ENCODE assay signal across 8 mouse cellular contexts in genomic region chr1:82316746-82317126, GRCm38 (mm10). TPM values are rescaled to one million over a fixed set of nuclear protein-coding genes. Genes with fewer than 3 reads are reported as not detected.
DNase-seq lines count a peak whose midpoint lies in the region; ATAC-seq and TF ChIP-seq lines count a peak whose summit lies in the region.

No protein-coding gene starts in this region.

- in situ Hi-C loops in CH12.LX (cut with MboI; ENCODE audit: low pct_ligation_motif_present, low pct_unique_long_range_greater_than_20kb, low sequenced_read_pairs) = no loop called here

- TF ChIP-seq RAD21 in CH12.LX (IDR thresholded peaks at IDR 0.05; ENCODE audit: low read depth, low read length) = no peak

- H3K4me2 ChIP-seq in kidney, embryonic 15.5 days = peak overlapping the region; percentile 75
- H3K4me2 ChIP-seq in CH12.LX (ENCODE audit: insufficient read depth, low read depth, poor library complexity, severe bottlenecking) = 0 out of 2 replicates have a peak overlapping the region, but pooled peaks have one; percentile 92
- peak overlapping the region; percentile 75 for H3K4me2 ChIP-seq in liver, embryonic 12.5 days
- H3K4me2 ChIP-seq in neural tube, embryonic 14.5 days (ENCODE audit: low read depth, low read length) = peak overlapping the region; percentile 60

- no peak for TF ChIP-seq POLR2A in CH12.LX (IDR thresholded peaks at IDR 0.05; ENCODE audit: low read depth, low read length)

- no peak; the same call in 1 of the 2 replicates for ATAC-seq in kidney, embryonic 15.5 days (replicated peaks; ENCODE audit: low FRiP score)
- ATAC-seq in activated CD4-positive, CD25-positive, alpha-beta regulatory T cell, adult 4 months = peak; percentile 27
- ATAC-seq in granulocyte monocyte progenitor cell, adult 5-6 weeks (replicated peaks; ENCODE audit: poor library complexity, severe bottlenecking) = peak; percentile 85
- ATAC-seq in liver, embryonic 12.5 days = peak; percentile 70
- no peak; the same call in 1 of the 2 replicates for ATAC-seq in neural tube, embryonic 14.5 days (ENCODE audit: low read depth)

- H3K4me3 ChIP-seq in kidney, embryonic 15.5 days (replicated peaks) = peak overlapping the region; percentile 72
- peak overlapping the region; percentile 73 to 90 (median 83) for H3K4me3 ChIP-seq in CH12.LX (replicated peaks in 1 of 3; ENCODE audit: low read depth in 2 of 3, low read length in 2 of 3, poor library complexity in 1 of 3)
- H3K4me3 ChIP-seq in liver, embryonic 12.5 days = peak overlapping the region; percentile 80
- peak overlapping the region; percentile 85 for H3K4me3 ChIP-seq in neural tube, embryonic 14.5 days (ENCODE audit: low read depth, low read length)

- H3K27ac ChIP-seq in kidney, embryonic 15.5 days = peak overlapping the region; percentile 95
- H3K27ac ChIP-seq in CH12.LX (ENCODE audit: insufficient read depth, low read depth) = peak overlapping the region; percentile 80
- H3K27ac ChIP-seq in liver, embryonic 12.5 days = peak overlapping the region; percentile 93
- H3K27ac ChIP-seq in neural tube, embryonic 14.5 days (ENCODE audit: low read depth, low read length) = peak overlapping the region; percentile 95

- dilution Hi-C loops in CH12.LX (cut with MboI; ENCODE audit: extremely low pct_ligation_motif_present, extremely low pct_unique_long_range_greater_than_20kb, low sequenced_read_pairs) = no loop called here

- peaks cover 10% of the 10 kb centered on the region for H3K4me1 ChIP-seq in kidney, embryonic 15.5 days
- peaks cover 0 to 35% of the 10 kb centered on the region in 2 experiments; a peak in 3 of 4 replicates for H3K4me1 ChIP-seq in CH12.LX (ENCODE audit: control insufficient read depth in 1 of 2, insufficient read depth in 2 of 2)
- peaks cover 17% of the 10 kb centered on the region for H3K4me1 ChIP-seq in liver, embryonic 12.5 days
- peaks cover 20% of the 10 kb centered on the region; the same call in 1 of the 2 replicates for H3K4me1 ChIP-seq in neural tube, embryonic 14.5 days (ENCODE audit: control insufficient read depth, insufficient read depth, low read length)

- DNase-seq in kidney, postnatal 25 days = no peak
- DNase-seq in CH12.LX (ENCODE audit: extremely low read depth) = peak; percentile 60
- DNase-seq in cerebellum, adult 11 months = no peak

- H3K27me3 ChIP-seq in kidney, embryonic 15.5 days = peaks cover 14% of the 10 kb centered on the region; the same call in 1 of the 2 replicates
- H3K27me3 ChIP-seq in CH12.LX (replicated peaks) = no peaks in the 10 kb centered on the region
- peaks cover 10% of the 10 kb centered on the region for H3K27me3 ChIP-seq in liver, embryonic 12.5 days (replicated peaks)
- no peaks in the 10 kb centered on the region for H3K27me3 ChIP-seq in neural tube, embryonic 14.5 days (ENCODE audit: control insufficient read depth, insufficient read depth, low read length)

- TF ChIP-seq CTCF in CH12.LX (conservative IDR thresholded peaks at IDR 0.05 in 1 of 2, IDR thresholded peaks at IDR 0.05 in 1 of 2; ENCODE audit: low read depth in 2 of 2, low read length in 2 of 2) = no peak

- H3K9ac ChIP-seq in kidney, embryonic 15.5 days = peak overlapping the region; percentile 78
- H3K9ac ChIP-seq in CH12.LX (ENCODE audit: insufficient read depth, low read depth) = peak overlapping the region; percentile 95
- H3K9ac ChIP-seq in liver, embryonic 12.5 days = peak overlapping the region; percentile 86
- H3K9ac ChIP-seq in neural tube, embryonic 14.5 days (replicated peaks; ENCODE audit: low read depth, low read length) = peak overlapping the region; percentile 80

- peaks cover 32% of the 10 kb centered on the region for H3K79me2 ChIP-seq in CH12.LX (replicated peaks; ENCODE audit: control insufficient read depth, extremely low read depth, insufficient read depth, poor library complexity, severe bottlenecking)

- under 1% methylated on average over 26 of the region's 26 CpGs for WGBS in kidney, embryonic 15.5 days
- WGBS in liver, embryonic 12.5 days (ENCODE audit: insufficient replicate concordance) = 0% methylated on average over 18 of the region's 26 CpGs
- WGBS in neural tube, embryonic 14.5 days = under 1% methylated on average over 25 of the region's 26 CpGs

- no peaks in the 10 kb centered on the region for H3K9me3 ChIP-seq in kidney, embryonic 15.5 days (replicated peaks)
- no peaks in the 10 kb centered on the region for H3K9me3 ChIP-seq in CH12.LX (replicated peaks; ENCODE audit: low read length)
- no peaks in the 10 kb centered on the region for H3K9me3 ChIP-seq in liver, embryonic 12.5 days (replicated peaks)
- H3K9me3 ChIP-seq in neural tube, embryonic 14.5 days (ENCODE audit: control insufficient read depth, low read length) = no peaks in the 10 kb centered on the region

- no peak for TF ChIP-seq EP300 in CH12.LX (IDR thresholded peaks at IDR 0.05; ENCODE audit: low read length)

- H3K36me3 ChIP-seq in kidney, embryonic 15.5 days = no peaks in the 10 kb centered on the region
- peaks cover 6 to 13% of the 10 kb centered on the region in 2 experiments for H3K36me3 ChIP-seq in CH12.LX (replicated peaks in 1 of 2; ENCODE audit: control insufficient read depth in 1 of 2, insufficient read depth in 1 of 2, low read length in 1 of 2)
- no peaks in the 10 kb centered on the region for H3K36me3 ChIP-seq in liver, embryonic 12.5 days
- no peaks in the 10 kb centered on the region for H3K36me3 ChIP-seq in neural tube, embryonic 14.5 days (ENCODE audit: control insufficient read depth, insufficient read depth, low read length)

TF ChIP-seq in CH12.LX, 34 proteins besides CTCF, POLR2A, EP300 and RAD21:
- TF ChIP-seq UBTF (IDR thresholded peaks at IDR 0.05; ENCODE audit: low read depth, low read length) = peak; percentile 52; the same call in 1 of the 2 replicates
- peak; percentile 49; the same call in 1 of the 2 replicates for TF ChIP-seq MYC (IDR thresholded peaks at IDR 0.05; ENCODE audit: low read depth, low read length)
- TF ChIP-seq USF2 (conservative IDR thresholded peaks at IDR 0.05; ENCODE audit: low read depth, low read length) = no peak
- no peak for TF ChIP-seq MXI1 (IDR thresholded peaks at IDR 0.05; ENCODE audit: low read depth, low read length)

RNA-seq across cellular contexts. Expression of gene Rhbdd1, which starts 0.5 kb away (rescaled TPM):
- polyA plus RNA-seq in kidney, embryonic 15.5 days (2015; fragmentation: Nextera tagmentation; extraction: Ambion mirVana) = 9.4 and 9.8 TPM in 2 replicates
- total RNA-seq in CH12.LX (2012; rRNA removed) (12.1 and 19.8 TPM in 2 replicates), CH12.LX (2014; rRNA removed) (20.8 and 21.8 TPM in 2 replicates)
- polyA plus RNA-seq in CH12.LX (2012; ENCODE audit: insufficient read length, low read depth) = 11.5 and 12.6 TPM in 2 replicates
- 10 to 100 TPM; 13.5 to 18.1 TPM for polyA plus RNA-seq in activated CD4-positive, CD25-positive, alpha-beta regulatory T cell, adult 4 months (2017; shearing (Covaris generic))
- 12.1 and 17.7 TPM in 2 replicates for total RNA-seq in granulocyte monocyte progenitor cell, adult 5-6 weeks (2014; fragmentation: Nextera tagmentation)
- 16.7 and 17.3 TPM in 2 replicates for total RNA-seq in granulocyte monocyte progenitor cell, adult 5-6 weeks (2017)
- 11.8 and 13.3 TPM in 2 replicates for polyA plus RNA-seq in liver, embryonic 12.5 days (2016; fragmentation: Nextera tagmentation; extraction: Ambion mirVana)
- polyA plus RNA-seq in neural tube, embryonic 14.5 days (2014; fragmentation: Nextera tagmentation; extraction: Ambion mirVana) = 2.7 and 3.2 TPM in 2 replicates

RNA-seq across cellular contexts. Expression of gene Irs1, which starts 25.5 kb away (rescaled TPM):
- 4.1 and 4.3 TPM in 2 replicates for polyA plus RNA-seq in kidney, embryonic 15.5 days (2015; fragmentation: Nextera tagmentation; extraction: Ambion mirVana)
- total RNA-seq in CH12.LX (2012; rRNA removed) (not detected in 2 replicates), CH12.LX (2014; rRNA removed) (not detected in 2 replicates)
- not detected in 2 replicates for polyA plus RNA-seq in CH12.LX (2012; ENCODE audit: insufficient read length, low read depth)
- not detected for polyA plus RNA-seq in activated CD4-positive, CD25-positive, alpha-beta regulatory T cell, adult 4 months (2017; shearing (Covaris generic))
- not detected in 2 replicates for total RNA-seq in granulocyte monocyte progenitor cell, adult 5-6 weeks (2014; fragmentation: Nextera tagmentation)
- not detected in 2 replicates for total RNA-seq in granulocyte monocyte progenitor cell, adult 5-6 weeks (2017)
- 1.8 and 1.9 TPM in 2 replicates for polyA plus RNA-seq in liver, embryonic 12.5 days (2016; fragmentation: Nextera tagmentation; extraction: Ambion mirVana)
- 9.4 and 11.4 TPM in 2 replicates for polyA plus RNA-seq in neural tube, embryonic 14.5 days (2014; fragmentation: Nextera tagmentation; extraction: Ambion mirVana)

Comparison
In these comparisons a context has a peak if more than half of its experiments do, and no peak if none do; other contexts are left out.
1. ATAC-seq: peak in activated CD4-positive, CD25-positive, alpha-beta regulatory T cell, adult 4 months (single experiment), granulocyte monocyte progenitor cell, adult 5-6 weeks (single experiment) and liver, embryonic 12.5 days (single experiment); none in kidney, embryonic 15.5 days (single experiment) and neural tube, embryonic 14.5 days (single experiment).
2. Peak in every context shown above with its lines, with median percentiles within 50 percentile points of each other: H3K27ac ChIP-seq, H3K4me2 ChIP-seq, H3K4me3 ChIP-seq and H3K9ac ChIP-seq.